Mouse (Mus musculus) cortical plate, adult 2 months (tissue): ENCODE data around the gene Lmx1b.

Source experiments
- CTCF ChIP-seq: fragments of 200-500 bp; IDR thresholded peaks from 2 replicates; pipeline ENCODE4 v1.5.1; 2011; ENCODE audit warnings: mild to moderate bottlenecking, control low read depth, low read length; ENCODE audit not compliant: insufficient read depth; ENCODE audit errors: extremely low read depth
- POLR2A ChIP-seq: fragments of 200-500 bp; IDR thresholded peaks from 2 replicates; pipeline ENCODE4 v1.6.1; 2011; ENCODE audit warnings: mild to moderate bottlenecking, low read length, control low read depth; ENCODE audit not compliant: insufficient read depth; ENCODE audit errors: extremely low read depth

DNA sequence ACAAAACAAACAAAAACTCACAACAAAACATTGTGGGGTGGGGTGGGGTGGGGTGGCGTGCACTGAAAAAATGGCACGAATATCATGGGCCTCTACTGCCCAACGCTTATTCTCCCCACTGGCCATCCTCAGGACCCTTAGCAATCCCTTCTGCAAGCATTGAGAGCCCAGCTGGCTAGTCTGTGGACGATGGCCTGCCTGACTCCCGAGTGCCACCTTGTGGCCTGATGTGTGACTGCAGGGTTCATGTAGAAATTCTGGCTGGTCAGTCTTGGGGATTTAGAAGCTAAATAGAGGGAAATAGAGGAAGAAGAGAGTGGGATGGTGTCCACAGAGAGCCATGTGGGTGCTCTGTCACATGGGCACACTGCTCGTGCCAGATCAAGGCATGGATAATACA, 82.1 kb downstream of the Lmx1b start:
- TF ChIP-seq CTCF: peak; percentile 99
- no peak for TF ChIP-seq POLR2A
